Mouse (Mus musculus): Measurements from ENCODE around the gene Cdh18.

DNA sequence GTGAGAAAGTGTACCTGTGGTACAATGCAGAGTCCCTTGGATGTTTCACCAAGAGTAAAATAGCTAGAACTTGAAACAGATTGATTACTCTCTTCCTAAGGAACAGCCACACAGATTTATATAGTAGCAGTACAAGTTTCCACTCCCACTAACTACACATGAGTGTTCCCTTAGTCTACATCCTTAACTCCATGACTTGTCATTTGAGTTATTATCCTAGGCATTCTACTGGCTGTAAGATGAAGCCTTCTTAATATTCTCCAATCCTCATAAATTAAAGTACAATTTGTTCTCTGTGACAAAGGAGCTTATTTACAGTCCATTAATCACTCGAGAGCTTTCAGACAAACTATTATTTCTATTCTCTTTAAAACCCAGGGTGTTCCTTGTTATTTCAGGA, 756.2 kb downstream of the Cdh18 start:
- no peak for TF ChIP-seq CTCF (IDR thresholded peaks at IDR 0.05; ENCODE audit: low read depth)
- no peak for TF ChIP-seq EP300 (IDR thresholded peaks at IDR 0.05; ENCODE audit: low read depth)
